Mouse (Mus musculus) lung, embryonic 14.5 days (tissue): ENCODE measurements at regions not wholly inside any gene's neighbourhood (a gene's known extent, or its start where the extent isn't known, plus 50 kb on each side); places are given as distances from the start of the nearest gene placed in this dataset.
A peak's percentile ranks its signal among the peaks of the same experiment; 100 is the strongest.

ENCODE experiments used
- ATAC-seq: fragments of 200-750 bp; cut with Nextera tagmentation; 2 replicates; pipeline ENCODE4 v1.8.0; 2017; ENCODE audit warnings: mild to moderate bottlenecking, moderate TSS enrichment, moderate library complexity; ENCODE audit not compliant: insufficient read depth
- DNase-seq: peaks from one replicate; pipeline ENCODE4 v3.0.0-alpha.2; 2015
- H3K27ac ChIP-seq: fragments of 300-500 bp; sonication (generic); 2 replicates; pipeline ENCODE4 v1.5.1; 2014; ENCODE audit warnings: low read depth, mild to moderate bottlenecking, moderate library complexity
- H3K27me3 ChIP-seq: fragments of 300-500 bp; sonication (generic); 2 replicates; pipeline ENCODE4 v1.6.1; 2014; ENCODE audit warnings: low read length, control low read depth; ENCODE audit not compliant: insufficient read depth
- H3K36me3 ChIP-seq: fragments of 300-500 bp; sonication (generic); 2 replicates; pipeline ENCODE4 v1.6.1; 2014; ENCODE audit warnings: control low read depth; ENCODE audit not compliant: insufficient read depth
- H3K4me1 ChIP-seq: fragments of 300-500 bp; sonication (generic); 2 replicates; pipeline ENCODE4 v1.6.1; 2014; ENCODE audit warnings: antibody characterized with exemption, control low read depth; ENCODE audit not compliant: insufficient read depth
- H3K4me2 ChIP-seq: fragments of 300-500 bp; sonication (generic); 2 replicates; pipeline ENCODE4 v1.6.1; 2014; ENCODE audit warnings: mild to moderate bottlenecking
- H3K4me3 ChIP-seq: fragments of 300-500 bp; sonication (generic); 2 replicates; pipeline ENCODE4 v1.5.1; 2014; ENCODE audit warnings: low read depth, low read length
- H3K9ac ChIP-seq: fragments of 300-500 bp; sonication (generic); 2 replicates; pipeline ENCODE4 v1.6.1; 2014
- H3K9me3 ChIP-seq: fragments of 300-500 bp; sonication (generic); 2 replicates; pipeline ENCODE4 v1.6.1; 2016; ENCODE audit warnings: low read depth, low read length, control low read depth
- CTCF ChIP-seq: IDR thresholded peaks from 2 replicates; pipeline ENCODE4 v1.5.1; 2016; ENCODE audit warnings: antibody characterized with exemption, low read depth
- WGBS: fragments of 180-500 bp; shearing (Covaris S2); extraction: QIAGEN DNeasy Blood & Tissue Kit; methylation state at CpG from one replicate; pipeline ENCODE4 v1.1.7; 2014; 5-methylcytosine and 5-hydroxymethylcytosine counted together

DNA sequence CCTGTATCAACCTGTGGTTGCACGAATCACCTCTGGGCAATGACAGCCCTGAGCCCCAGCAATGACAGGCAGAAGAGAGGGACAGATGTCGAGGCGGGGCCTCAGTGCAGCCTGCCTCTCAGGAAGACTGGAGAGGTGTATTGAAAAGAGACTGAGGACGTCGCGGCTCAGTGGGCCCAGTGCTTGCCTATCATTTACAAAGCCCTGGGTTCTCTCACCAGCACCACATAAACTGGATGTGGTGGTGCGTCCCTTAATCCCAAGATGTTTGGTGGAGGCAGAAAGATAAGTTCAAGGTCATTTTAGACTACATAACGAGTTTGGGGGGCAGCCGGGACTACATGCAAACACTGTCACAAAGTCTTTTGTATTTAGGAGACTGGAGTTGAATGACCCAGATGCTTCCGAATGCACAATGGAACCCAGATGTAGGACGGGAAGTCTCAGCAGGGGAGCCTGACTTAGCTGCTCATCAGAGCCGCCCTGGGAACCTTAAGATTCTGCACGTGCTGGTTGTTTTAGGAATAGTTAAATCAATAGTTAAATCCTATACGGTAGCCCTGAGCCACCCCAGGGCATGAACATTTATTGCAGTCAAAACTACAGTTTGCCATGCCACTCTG lies 72.8 kb downstream of the Gadd45g start:
- no peak for ATAC-seq
- no peak overlapping the region for H3K4me2 ChIP-seq
- no peaks in the 10 kb centered on the region for H3K9me3 ChIP-seq
- H3K4me3 ChIP-seq = no peak overlapping the region
- H3K27ac ChIP-seq = no peak overlapping the region
- WGBS = 55% methylated on average over 14 of the region's 14 CpGs
- H3K9ac ChIP-seq = no peak overlapping the region
- H3K36me3 ChIP-seq = no peaks in the 10 kb centered on the region
- 0 out of 2 replicates have a peak, but pooled peaks cover 3% of the 10 kb centered on the region for H3K27me3 ChIP-seq
- peaks cover 22% of the 10 kb centered on the region for H3K4me1 ChIP-seq
- DNase-seq = no peak
- no peak for TF ChIP-seq CTCF

DNA sequence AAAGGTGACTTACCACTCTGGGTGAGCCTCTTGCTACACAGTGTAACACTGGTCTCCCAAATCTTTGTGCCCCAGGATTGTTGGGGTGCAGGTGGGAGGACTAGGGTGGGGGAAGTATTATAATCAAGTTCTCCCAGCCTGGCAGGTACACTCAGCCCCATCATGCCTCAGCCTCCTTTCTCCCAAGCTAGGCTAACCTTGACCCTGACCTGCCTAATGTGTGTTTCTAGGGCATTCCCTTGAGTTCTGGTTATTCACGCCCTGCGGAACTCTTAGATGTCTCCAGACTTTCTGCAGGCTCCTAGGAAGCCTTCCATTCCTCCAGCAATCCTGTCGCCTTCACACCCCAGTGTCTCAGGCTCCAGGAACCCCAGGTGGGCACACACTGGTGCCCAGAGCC lies 73.5 kb downstream of the Gadd45g start:
- TF ChIP-seq CTCF = no peak
- no peak for DNase-seq
- Histone ChIP-seq H3K4me3 (no peak overlapping the region), H3K9ac (no peak overlapping the region), H3K27me3 (0 out of 2 replicates have a peak, but pooled peaks cover 3% of the 10 kb centered on the region), H3K9me3 (no peaks in the 10 kb centered on the region), H3K27ac (no peak overlapping the region), H3K36me3 (no peaks in the 10 kb centered on the region), H3K4me2 (no peak overlapping the region), H3K4me1 (peaks cover 22% of the 10 kb centered on the region)
- no peak for ATAC-seq
- WGBS = 69% methylated on average over 3 of the region's 3 CpGs

DNA sequence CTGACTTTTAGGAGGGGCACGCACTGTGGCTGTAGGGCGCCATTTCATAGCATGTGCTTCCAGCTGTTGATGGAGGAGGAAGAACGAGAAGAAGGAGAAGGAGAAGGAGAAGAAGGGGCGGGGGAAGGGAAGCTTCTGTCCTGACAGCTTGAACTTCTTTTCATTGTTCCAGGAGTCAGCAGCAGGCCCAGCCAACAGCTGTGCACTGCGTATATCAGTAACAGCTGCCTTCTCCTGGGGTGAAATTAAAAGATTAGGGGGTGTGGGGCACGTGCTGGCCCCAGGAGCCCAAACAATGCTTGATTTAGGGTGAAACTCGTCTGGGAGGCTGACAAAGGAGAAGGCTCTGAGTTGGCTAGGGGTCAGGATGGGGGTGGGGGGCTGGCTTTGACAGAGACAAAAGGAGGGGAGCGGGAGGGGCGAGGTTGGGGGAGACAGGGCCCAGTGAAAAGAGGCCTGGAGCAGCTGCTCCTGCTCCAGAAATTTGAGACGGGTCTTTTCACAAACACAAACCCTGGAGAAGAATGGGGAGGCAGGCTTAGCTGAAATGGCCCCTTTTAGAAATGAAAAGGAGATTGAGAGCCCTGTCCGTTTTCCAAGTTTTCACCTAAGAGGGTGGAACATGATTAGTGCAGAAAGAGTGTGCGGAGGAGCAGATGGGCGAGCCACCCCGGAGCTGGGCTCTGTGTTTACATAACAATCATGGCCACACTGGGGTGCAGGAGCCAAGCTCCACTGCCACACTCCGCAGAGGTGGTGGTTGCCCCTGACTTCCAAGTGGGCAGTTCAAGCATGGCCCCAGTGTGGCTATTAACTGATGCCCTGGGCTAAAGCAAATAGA lies 74.3 kb downstream of the Gadd45g start:
- H3K27ac ChIP-seq = peak overlapping the region; percentile 63
- peak; percentile 80 for DNase-seq
- peak; percentile 85 for ATAC-seq
- 15% methylated on average over 15 of the region's 15 CpGs for WGBS
- no peak for TF ChIP-seq CTCF
- 0 out of 2 replicates have a peak, but pooled peaks cover 3% of the 10 kb centered on the region for H3K27me3 ChIP-seq
- H3K9ac ChIP-seq = no peak overlapping the region
- no peaks in the 10 kb centered on the region for H3K36me3 ChIP-seq
- H3K4me3 ChIP-seq = no peak overlapping the region
- H3K4me1 ChIP-seq = peaks cover 22% of the 10 kb centered on the region
- H3K4me2 ChIP-seq = peak overlapping the region; percentile 32
- H3K9me3 ChIP-seq = no peaks in the 10 kb centered on the region

DNA sequence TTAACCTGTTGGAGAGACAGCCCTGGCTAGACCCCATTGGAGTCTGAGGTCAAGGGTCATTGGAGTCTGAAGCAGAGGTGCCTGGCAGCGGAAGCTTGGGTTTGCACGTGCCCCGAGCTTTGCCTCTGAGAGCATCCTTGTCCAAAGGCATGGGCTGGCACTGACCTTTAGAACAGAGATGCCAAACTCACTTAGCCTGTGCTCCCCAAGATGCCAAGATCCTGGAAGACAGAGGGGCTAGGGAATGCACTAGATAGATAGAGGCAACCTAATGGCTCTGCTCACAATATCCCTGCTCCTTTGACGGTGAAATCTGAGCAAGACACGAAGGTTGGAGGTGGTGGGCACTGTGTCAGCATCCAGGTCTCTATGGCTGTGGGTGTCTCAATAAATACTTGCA lies 75.1 kb downstream of the Gadd45g start:
- no peak for TF ChIP-seq CTCF
- DNase-seq (no peak), ATAC-seq (no peak)
- Histone ChIP-seq H3K9ac (no peak overlapping the region), H3K4me3 (no peak overlapping the region), H3K27ac (no peak overlapping the region), H3K27me3 (0 out of 2 replicates have a peak, but pooled peaks cover 3% of the 10 kb centered on the region), H3K4me1 (peaks cover 22% of the 10 kb centered on the region), H3K9me3 (no peaks in the 10 kb centered on the region), H3K4me2 (no peak overlapping the region), H3K36me3 (no peaks in the 10 kb centered on the region)
- 49% methylated on average over 5 of the region's 5 CpGs for WGBS

DNA sequence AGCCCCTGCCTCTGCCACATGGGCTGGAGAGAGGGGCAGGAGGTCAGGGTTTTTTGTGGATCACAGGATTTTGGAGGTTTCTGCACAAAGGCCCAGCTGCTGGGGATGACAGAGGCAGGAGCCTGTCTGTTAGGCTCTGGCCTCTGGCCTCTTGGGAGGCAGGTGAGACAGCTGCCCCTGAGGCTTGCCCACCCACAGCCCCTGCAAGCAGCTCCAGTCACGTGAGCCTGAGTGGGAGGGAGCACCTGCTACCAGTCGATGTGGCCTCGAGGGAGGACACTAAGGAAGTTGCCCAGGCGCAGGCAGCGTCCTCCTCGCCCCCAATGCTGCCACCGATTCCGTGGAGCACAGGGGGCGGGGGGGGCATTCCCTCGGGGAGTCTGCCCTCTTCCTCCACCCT lies 80.3 kb downstream of the Gadd45g start:
- no peaks in the 10 kb centered on the region for H3K36me3 ChIP-seq
- no peak overlapping the region for H3K27ac ChIP-seq
- no peak for TF ChIP-seq CTCF
- DNase-seq (no peak), ATAC-seq (no peak)
- no peaks in the 10 kb centered on the region; the same call in 1 of the 2 replicates for H3K4me1 ChIP-seq
- no peaks in the 10 kb centered on the region for H3K9me3 ChIP-seq
- H3K4me3 ChIP-seq = no peak overlapping the region
- H3K9ac ChIP-seq = no peak overlapping the region
- H3K27me3 ChIP-seq = no peaks in the 10 kb centered on the region
- H3K4me2 ChIP-seq = no peak overlapping the region
- WGBS = 54% methylated on average over 10 of the region's 10 CpGs

DNA sequence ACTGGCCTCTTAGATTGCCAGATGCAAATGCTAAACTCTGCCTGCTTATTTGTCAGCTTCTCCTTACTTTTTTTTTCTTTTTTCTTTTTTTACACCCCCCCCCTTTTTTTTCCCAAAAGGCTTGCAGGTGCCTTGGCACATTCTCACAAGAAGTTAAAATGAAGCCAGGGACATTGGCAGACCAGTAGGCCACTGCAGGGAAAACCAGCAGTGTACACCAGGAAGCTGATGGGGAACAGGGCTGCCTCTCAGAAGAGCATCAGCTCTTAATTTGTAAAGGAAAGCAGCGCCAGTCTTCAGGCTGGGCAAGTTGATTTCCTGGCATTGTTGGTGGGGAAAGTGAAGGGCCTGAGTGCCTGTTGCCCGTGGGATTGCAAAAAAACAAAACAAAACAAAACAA lies 83.3 kb downstream of the Gadd45g start:
- ATAC-seq = no peak
- Histone ChIP-seq H3K9ac (no peak overlapping the region), H3K4me1 (no peaks in the 10 kb centered on the region), H3K27ac (no peak overlapping the region), H3K9me3 (no peaks in the 10 kb centered on the region), H3K36me3 (no peaks in the 10 kb centered on the region), H3K27me3 (no peaks in the 10 kb centered on the region), H3K4me2 (no peak overlapping the region), H3K4me3 (no peak overlapping the region)
- 45% methylated on average over 2 of the region's 2 CpGs for WGBS
- TF ChIP-seq CTCF = no peak
- no peak for DNase-seq

DNA sequence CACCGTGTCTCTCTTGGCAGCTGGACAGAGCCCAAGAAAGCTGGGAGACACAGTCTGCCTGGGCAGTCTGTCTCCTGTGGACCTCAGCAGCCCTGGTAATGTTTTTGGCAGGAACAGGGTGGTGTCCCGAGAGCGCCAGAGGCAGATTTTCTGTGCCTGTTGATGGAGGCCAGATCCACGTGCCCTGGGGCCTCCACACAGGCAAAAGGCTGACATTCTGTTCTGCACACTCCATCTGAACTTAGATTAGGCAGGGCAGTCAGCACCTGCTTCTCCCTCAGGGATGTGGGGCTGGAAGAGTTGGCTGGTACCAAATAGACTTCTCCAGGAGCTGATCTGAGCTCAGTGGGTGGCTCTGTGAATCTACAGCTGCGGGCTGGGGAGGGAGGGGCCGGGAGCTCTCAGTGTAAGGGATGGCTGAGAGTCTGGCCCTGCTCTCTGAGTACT lies 83.8 kb downstream of the Gadd45g start:
- H3K9me3 ChIP-seq = no peaks in the 10 kb centered on the region
- WGBS = 45% methylated on average over 6 of the region's 6 CpGs
- DNase-seq (no peak), ATAC-seq (peak; percentile 47; the same call in 1 of the 2 replicates)
- no peak overlapping the region for H3K27ac ChIP-seq
- no peak overlapping the region for H3K4me3 ChIP-seq
- H3K27me3 ChIP-seq = no peaks in the 10 kb centered on the region
- H3K36me3 ChIP-seq = no peaks in the 10 kb centered on the region
- H3K4me1 ChIP-seq = no peaks in the 10 kb centered on the region
- no peak overlapping the region for H3K9ac ChIP-seq
- no peak overlapping the region for H3K4me2 ChIP-seq
- no peak for TF ChIP-seq CTCF
